17 mouse cellular contexts compared by ENCODE assay signal in the genomic region with DNA sequence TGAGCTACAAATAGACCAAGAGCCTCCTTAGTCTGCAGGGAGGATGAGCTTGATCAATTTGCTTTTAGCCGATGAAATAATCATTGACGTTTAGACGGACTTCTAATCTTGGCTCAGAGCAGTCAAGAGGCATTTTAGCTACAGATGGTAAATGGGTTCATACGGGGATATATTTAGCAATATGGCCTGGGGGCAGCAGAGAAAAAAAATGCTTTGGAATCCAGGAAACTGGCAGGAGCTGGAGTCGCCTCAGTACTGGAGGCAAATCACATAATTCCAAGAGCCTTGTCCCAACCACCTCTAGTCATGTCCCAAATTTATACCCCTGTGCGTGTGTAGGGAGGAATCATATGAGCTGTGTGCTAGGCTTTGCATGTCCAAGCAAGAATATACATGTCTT.
DNase-seq lines count a peak whose midpoint lies in the region; ATAC-seq lines count a peak whose summit lies in the region.
"Had no signal": no experiment of that assay in that cellular context is flagged by ENCODE, and none has a peak within 500 bp of the region (broad histone marks: within the 10 kb centered on the region; RNA-seq: fewer than 3 reads in every experiment).

No protein-coding gene starts in this region.

- ATAC-seq in frontal cortex, adult (ENCODE audit: low TSS enrichment): peak; percentile 6; the same call in 1 of the 2 replicates
- ATAC-seq: forebrain, embryonic 14.5 days; inflammation-experienced regulatory T-cells, adult 6 months had no signal

- DNase-seq in frontal cortex, postnatal 25 days (ENCODE audit: low spot score in 2 of 2): no peak
- peak; percentile 6 to 23 for DNase-seq in kidney, postnatal 36 days
- no peak for DNase-seq in kidney, postnatal 4 days
- peak; percentile 25 for DNase-seq in retina, postnatal 1 day
- DNase-seq in retina, embryonic 14.5 days (ENCODE audit: low spot score): no peak
- DNase-seq in retina, postnatal 7 days (ENCODE audit: low read depth, low spot score): peak; percentile 2
- DNase-seq in adrenal gland, adult 8-10 months: no peak
- DNase-seq: adrenal gland, adult 2 months; cerebellum, adult 11-12 months; cerebellum, adult 9-10 months; cerebellum, postnatal 36 days; gastrocnemius, postnatal 10 days; heart, adult 2 months; heart, postnatal 14 days had no signal

Comparison
In these comparisons a context has a peak if more than half of its experiments do, and no peak if none do; other contexts are left out.
1. DNase-seq: peak in kidney, postnatal 36 days (2 of 2), retina, postnatal 1 day (single experiment) and retina, postnatal 7 days (single experiment); none in frontal cortex, postnatal 25 days (0 of 2), kidney, postnatal 4 days (0 of 2), retina, embryonic 14.5 days (single experiment) and adrenal gland, adult 8-10 months (single experiment).